8 mouse cellular contexts compared by ENCODE assay signal in the genomic region with DNA sequence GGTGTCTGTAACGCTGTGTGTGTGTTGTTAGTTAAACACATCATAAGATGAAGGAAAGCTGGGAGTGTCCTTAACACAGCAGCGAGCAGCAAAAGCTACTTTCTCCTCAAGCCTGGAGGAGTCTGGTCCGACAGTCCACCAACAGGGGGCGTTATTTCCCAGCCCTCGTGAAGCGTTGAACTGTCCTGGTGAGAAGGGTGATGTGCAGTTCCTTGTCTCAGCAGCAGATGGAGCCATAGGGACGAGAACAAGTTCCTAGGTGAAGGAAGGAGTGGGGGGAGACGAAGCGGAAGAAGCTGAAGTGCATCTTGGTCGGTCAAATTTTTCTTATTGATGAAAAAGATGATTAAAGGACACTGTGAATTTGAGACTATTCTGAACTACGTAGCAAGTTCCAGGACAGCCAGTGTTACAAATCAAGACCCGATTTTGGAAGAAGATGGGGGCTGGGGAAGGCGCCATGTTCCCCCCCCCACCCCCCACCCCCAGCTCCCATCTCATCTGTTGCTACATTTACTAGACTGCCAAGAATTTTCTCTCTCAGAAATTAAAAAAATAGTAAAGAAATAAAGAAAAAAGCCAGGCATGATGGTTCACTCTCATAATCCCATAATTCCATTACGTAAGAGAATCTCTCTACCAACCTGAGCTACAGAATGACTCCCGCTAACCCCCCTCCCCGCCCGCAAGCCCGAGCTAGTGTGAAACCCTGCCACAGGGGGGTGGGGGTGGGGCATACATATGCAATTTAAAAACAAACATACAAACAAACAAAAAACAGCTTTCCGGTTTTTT. TPM values are rescaled to one million over a fixed set of nuclear protein-coding genes. Genes with fewer than 3 reads are reported as not detected.
DNase-seq lines count a peak whose midpoint lies in the region; ATAC-seq lines count a peak whose summit lies in the region.

No protein-coding gene starts in this region.

- H3K27ac ChIP-seq in embryonic facial prominence, embryonic 12.5 days, result no peak overlapping the region
- no peak overlapping the region for H3K27ac ChIP-seq in midbrain, embryonic 12.5 days (replicated peaks)

- H3K27me3 ChIP-seq in embryonic facial prominence, embryonic 12.5 days, result no peaks in the 10 kb centered on the region
- H3K27me3 ChIP-seq in midbrain, embryonic 12.5 days, result peaks cover 2% of the 10 kb centered on the region; the same call in 1 of the 2 replicates

- peak overlapping the region; percentile 40 for H3K4me3 ChIP-seq in embryonic facial prominence, embryonic 12.5 days
- peak overlapping the region; percentile 46 for H3K4me3 ChIP-seq in midbrain, embryonic 12.5 days

- 6% methylated on average over 19 of the region's 19 CpGs for WGBS in embryonic facial prominence, embryonic 12.5 days
- WGBS in midbrain, embryonic 12.5 days, result 5% methylated on average over 19 of the region's 19 CpGs

- no peaks in the 10 kb centered on the region for H3K9me3 ChIP-seq in embryonic facial prominence, embryonic 12.5 days
- no peaks in the 10 kb centered on the region for H3K9me3 ChIP-seq in midbrain, embryonic 12.5 days

- H3K4me2 ChIP-seq in embryonic facial prominence, embryonic 12.5 days (replicated peaks), result peak overlapping the region; percentile 55
- H3K4me2 ChIP-seq in midbrain, embryonic 12.5 days (replicated peaks), result peak overlapping the region; percentile 62

- intact Hi-C loops in left cerebral cortex, postnatal 4 days (cut with DNase I), result loop anchor here (5.0 to 10.0 kb wide), 3 partner anchors 48 to 205 kb away; a partner anchor contains a TSS

- ATAC-seq in embryonic facial prominence, embryonic 12.5 days (ENCODE audit: insufficient number of reproducible peaks, insufficient read depth, low FRiP score, low TSS enrichment), result peak; percentile 74; the same call in 1 of the 2 replicates
- ATAC-seq in midbrain, embryonic 12.5 days (ENCODE audit: low FRiP score, low read depth), result peak; percentile 87

- peak overlapping the region; percentile 19; the same call in 1 of the 2 replicates for H3K9ac ChIP-seq in embryonic facial prominence, embryonic 12.5 days
- H3K9ac ChIP-seq in midbrain, embryonic 12.5 days (replicated peaks), result no peak overlapping the region; the same call in 1 of the 2 replicates

- peak; percentile 64 for DNase-seq in 3134 (ENCODE audit: extremely low read depth, insufficient read length, low spot score)
- peak; percentile 89 for DNase-seq in adrenal gland, postnatal 25 days
- DNase-seq in heart, adult 11 months, result peak; percentile 96
- DNase-seq in kidney, adult 11 months, result peak; percentile 88
- peak; percentile 99 for DNase-seq in left cerebral cortex, postnatal 4 days
- peak; percentile 78 for DNase-seq in skeletal muscle tissue, adult 2 months (ENCODE audit: low read depth, low spot score)

- H3K36me3 ChIP-seq in embryonic facial prominence, embryonic 12.5 days, result no peaks in the 10 kb centered on the region
- H3K36me3 ChIP-seq in midbrain, embryonic 12.5 days, result no peaks in the 10 kb centered on the region

- no peaks in the 10 kb centered on the region for H3K4me1 ChIP-seq in embryonic facial prominence, embryonic 12.5 days
- no peaks in the 10 kb centered on the region for H3K4me1 ChIP-seq in midbrain, embryonic 12.5 days

RNA-seq across cellular contexts. Expression of a gene that starts 37.7 kb away (rescaled TPM):
- not detected in 2 replicates for total RNA-seq in adrenal gland, postnatal 25 days (2021)
- 0.33 and 0.59 TPM in 2 replicates for polyA plus RNA-seq in embryonic facial prominence, embryonic 12.5 days (2016; fragmentation: Nextera tagmentation; extraction: Ambion mirVana)
- not detected for total RNA-seq in left cerebral cortex, postnatal 4 days (2021)
- polyA plus RNA-seq in midbrain, embryonic 12.5 days (2016; fragmentation: Nextera tagmentation; extraction: Ambion mirVana), result 0.14 and 0.20 TPM in 2 replicates

RNA-seq across cellular contexts. Expression of a gene that starts 43.4 kb away (rescaled TPM):
- not detected in 2 replicates for total RNA-seq in adrenal gland, postnatal 25 days (2021)
- polyA plus RNA-seq in embryonic facial prominence, embryonic 12.5 days (2016; fragmentation: Nextera tagmentation; extraction: Ambion mirVana), result 0.34 TPM in 1 of 2 replicates, not detected in the other
- not detected for total RNA-seq in left cerebral cortex, postnatal 4 days (2021)
- not detected in 2 replicates for polyA plus RNA-seq in midbrain, embryonic 12.5 days (2016; fragmentation: Nextera tagmentation; extraction: Ambion mirVana)

RNA-seq across cellular contexts. Expression of a gene that starts 59.7 kb away (rescaled TPM):
- not detected in 2 replicates for total RNA-seq in adrenal gland, postnatal 25 days (2021)
- 0.14 TPM in 1 of 2 replicates, not detected in the other for polyA plus RNA-seq in embryonic facial prominence, embryonic 12.5 days (2016; fragmentation: Nextera tagmentation; extraction: Ambion mirVana)
- total RNA-seq in left cerebral cortex, postnatal 4 days (2021), result not detected
- polyA plus RNA-seq in midbrain, embryonic 12.5 days (2016; fragmentation: Nextera tagmentation; extraction: Ambion mirVana), result not detected in 2 replicates
